Mouse (Mus musculus) hindbrain, embryonic 11.5 days (tissue): ENCODE data around the gene Gm21863. TPM values are rescaled to one million over a fixed set of nuclear protein-coding genes. Genes with fewer than 3 reads are reported as not detected.
"Not testable (repeated sequence)": the region's sequence is repeated elsewhere in the genome, so short reads cannot be mapped to it uniquely, and the experiment has no call there.

Experiments used
- ATAC-seq: fragments of 200-750 bp; cut with Nextera tagmentation; 2 replicates; pipeline ENCODE4 v1.8.0; 2017; ENCODE audit warnings: mild to moderate bottlenecking, moderate TSS enrichment, moderate library complexity; ENCODE audit not compliant: low FRiP score
- DNase-seq: peaks from one replicate; pipeline ENCODE4 v3.0.0-alpha.2; 2015; ENCODE audit warnings: low spot score
- H3K27ac ChIP-seq: fragments of 300-500 bp; sonication (generic); 2 replicates; pipeline ENCODE4 v1.5.1; 2014; ENCODE audit warnings: mild to moderate bottlenecking, low read depth, low read length
- H3K27me3 ChIP-seq: fragments of 300-500 bp; sonication (generic); 2 replicates; pipeline ENCODE4 v1.6.1; 2014; ENCODE audit warnings: mild to moderate bottlenecking, low read length, moderate library complexity, mixed read lengths; ENCODE audit not compliant: control insufficient read depth, insufficient read depth
- H3K36me3 ChIP-seq: fragments of 300-500 bp; sonication (generic); 2 replicates; pipeline ENCODE4 v1.6.1; 2014; ENCODE audit warnings: mild to moderate bottlenecking, low read length, moderate library complexity, mixed read lengths; ENCODE audit not compliant: control insufficient read depth, insufficient read depth
- H3K4me1 ChIP-seq: fragments of 300-500 bp; sonication (generic); replicated peaks from 2 replicates; pipeline ENCODE4 v1.6.1; 2014; ENCODE audit warnings: low read length, mixed read lengths; ENCODE audit not compliant: control insufficient read depth, insufficient read depth
- H3K4me2 ChIP-seq: fragments of 300-500 bp; sonication (generic); replicated peaks from 2 replicates; pipeline ENCODE4 v1.6.1; 2014; ENCODE audit warnings: mild to moderate bottlenecking, low read depth, low read length
- H3K4me3 ChIP-seq: fragments of 300-500 bp; sonication (generic); 2 replicates; pipeline ENCODE4 v1.5.1; 2014; ENCODE audit warnings: low read depth, low read length
- H3K9ac ChIP-seq: fragments of 300-500 bp; sonication (generic); 2 replicates; pipeline ENCODE4 v1.6.1; 2014; ENCODE audit warnings: low read depth, low read length
- H3K9me3 ChIP-seq: fragments of 300-500 bp; sonication (generic); 2 replicates; pipeline ENCODE4 v1.6.1; 2016; ENCODE audit warnings: low read length; ENCODE audit not compliant: control insufficient read depth
- WGBS: fragments of 180-500 bp; shearing (Covaris S2); extraction: QIAGEN DNeasy Blood & Tissue Kit; methylation state at CpG from one replicate; pipeline ENCODE4 v1.1.7; 2014; 5-methylcytosine and 5-hydroxymethylcytosine counted together
- polyA plus RNA-seq: library from polyadenylated mRNA; unstranded; fragments of >200 nt; fragmentation: Nextera tagmentation; extraction: Ambion mirVana; gene quantifications from 2 replicates; pipeline ENCODE4 v1.2.1, GENCODE M21; 2014

Gene Gm21863
- not detected in 2 replicates for polyA plus RNA-seq

DNA sequence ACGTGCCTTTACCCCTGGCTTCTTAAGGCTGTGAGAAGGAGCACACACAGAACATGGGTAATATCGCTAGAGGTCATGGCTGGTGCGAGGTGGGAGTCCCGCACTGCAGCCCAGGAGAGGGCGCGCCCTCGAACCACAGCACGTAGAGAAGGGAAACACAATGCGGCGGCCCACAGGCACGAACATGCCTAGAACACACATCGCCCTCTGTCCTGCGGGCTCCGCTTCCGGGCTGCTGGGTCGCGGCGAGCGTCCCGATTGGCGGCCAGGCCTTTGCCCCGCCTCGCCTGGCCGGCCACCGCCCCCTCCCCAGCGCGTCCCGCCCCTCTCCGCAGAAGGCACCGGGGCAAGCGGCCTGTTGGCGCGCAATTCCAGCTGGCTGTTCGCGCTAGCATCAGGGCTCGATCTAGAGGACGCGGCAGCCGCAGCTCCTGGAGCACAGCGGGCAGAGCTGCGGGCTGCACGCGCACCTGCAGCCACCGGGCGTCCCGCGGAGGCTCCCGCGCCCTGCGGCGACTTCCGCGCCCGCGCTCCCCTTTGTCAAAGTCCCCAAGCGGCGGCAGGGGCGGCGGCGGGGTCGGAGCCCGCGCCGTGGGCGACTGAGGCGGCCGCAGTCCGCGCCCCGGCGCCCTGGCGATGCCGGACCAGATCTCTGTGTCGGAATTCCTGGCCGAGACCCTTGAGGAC lies at the start of gene Gm21863:
TSS of gene Gm21863 (plus strand) at position 637 of the 687 bp plus-strand sequence.
- H3K4me3 ChIP-seq: not testable (repeated sequence)

DNA sequence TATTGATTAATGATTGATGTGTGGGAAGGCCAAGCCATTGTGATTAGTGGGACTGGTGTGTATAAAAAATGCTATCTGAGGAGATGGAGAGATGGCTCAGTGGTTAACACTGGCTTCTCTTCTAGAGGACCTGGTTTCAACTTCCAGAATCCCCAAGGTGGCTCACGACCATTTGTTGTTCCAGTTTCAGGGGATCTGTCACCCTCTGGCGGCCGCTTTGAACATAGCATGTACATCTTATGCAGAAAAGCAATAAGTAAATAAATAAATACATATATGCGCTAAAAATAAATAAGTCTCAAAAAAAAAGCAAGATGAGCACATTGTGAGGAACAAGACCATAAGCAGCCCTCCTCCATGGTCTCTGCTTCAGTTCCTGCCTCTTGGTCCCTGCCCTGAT lies 26.3 kb upstream of the Gm21863 start:
- not testable (repeated sequence) for DNase-seq, H3K4me1 ChIP-seq, H3K4me2 ChIP-seq, H3K27ac ChIP-seq, H3K9me3 ChIP-seq, H3K36me3 ChIP-seq, H3K4me3 ChIP-seq, H3K9ac ChIP-seq, H3K27me3 ChIP-seq, ATAC-seq
- WGBS: 36% methylated on average over 4 of the region's 4 CpGs

More for the DNA sequence above, at the start of gene Gm21863:
- H3K27ac ChIP-seq, DNase-seq, H3K4me1 ChIP-seq, H3K36me3 ChIP-seq, H3K27me3 ChIP-seq, H3K4me2 ChIP-seq, H3K9me3 ChIP-seq, H3K9ac ChIP-seq: not testable (repeated sequence)
- WGBS: 24% methylated on average over 23 of the region's 75 CpGs
- ATAC-seq: peak; percentile 74; the same call in 1 of the 2 replicates
